Mouse (Mus musculus) erythroblast, embryonic 14.5 days (primary cell): ENCODE results near the gene Gm16485. TPM values are rescaled to one million over a fixed set of nuclear protein-coding genes. Genes with fewer than 3 reads are reported as not detected.

Source experiments
- H3K27me3 ChIP-seq: 2 replicates; pipeline ENCODE4 v1.6.1; 2012; ENCODE audit warnings: inconsistent platforms; ENCODE audit not compliant: control insufficient read depth
- H3K36me3 ChIP-seq: 2 replicates; pipeline ENCODE4 v1.6.1; 2012; ENCODE audit warnings: mild to moderate bottlenecking, inconsistent platforms; ENCODE audit not compliant: control insufficient read depth
- H3K4me1 ChIP-seq: 2 replicates; pipeline ENCODE4 v1.6.1; 2012; ENCODE audit warnings: inconsistent platforms; ENCODE audit not compliant: control insufficient read depth
- H3K4me3 ChIP-seq: replicated peaks from 2 replicates; pipeline ENCODE3; 2012; ENCODE audit warnings: moderate library complexity, mild to moderate bottlenecking, inconsistent platforms
- H3K9me3 ChIP-seq: 2 replicates; pipeline ENCODE4 v1.6.1; 2012; ENCODE audit warnings: low read length, inconsistent platforms, mixed read lengths; ENCODE audit not compliant: control insufficient read depth
- GATA1 ChIP-seq: IDR thresholded peaks from 2 replicates; pipeline ENCODE4 v1.6.1; 2012; ENCODE audit warnings: low read length, inconsistent platforms, mixed read lengths
- TAL1 ChIP-seq: IDR thresholded peaks from 3 replicates; pipeline ENCODE4 v1.6.1; 2012; ENCODE audit warnings: low read length, inconsistent platforms, mixed read lengths
- polyA plus RNA-seq: library from polyadenylated mRNA; stranded (reverse); fragments of >175 nt; gene quantifications from 2 replicates; pipeline ENCODE4 v1.2.3, GENCODE M21; 2012

The Gm16485 gene
- polyA plus RNA-seq, 1 experiment, result not detected

- Histone ChIP-seq H3K9me3 (0 out of 2 replicates have a peak, but pooled peaks cover 2% of the 10 kb centered on the region), H3K36me3 (no peaks in the 10 kb centered on the region), H3K27me3 (no peaks in the 10 kb centered on the region), H3K4me1 (no peaks in the 10 kb centered on the region), H3K4me3 (no peak overlapping the region)
- no peak for TF ChIP-seq TAL1
- no peak for TF ChIP-seq GATA1
Observed at GRCm38 (mm10) chr9:9015108-9015507, 43.5 kb downstream of the Gm16485 start.

Other genes with a start within 250 kb of the Gm16485 start
- not detected in 2 replicates for gene Pgr, start 72.0 kb upstream of the Gm16485 start, polyA plus RNA-seq